Mouse (Mus musculus) adrenal gland, postnatal 0 days (tissue): ENCODE data around the gene Klhl20. TPM values are rescaled to one million over a fixed set of nuclear protein-coding genes. Genes with fewer than 3 reads are reported as not detected.

Experiments
- polyA plus RNA-seq: library from polyadenylated mRNA; unstranded; fragments of >200 nt; fragmentation: Nextera tagmentation; extraction: Ambion mirVana; gene quantifications from 2 replicates; pipeline ENCODE4 v1.2.1, GENCODE M21; 2015

Klhl20 gene
- polyA plus RNA-seq, result 8.7 and 10.3 TPM in 2 replicates

DNA sequence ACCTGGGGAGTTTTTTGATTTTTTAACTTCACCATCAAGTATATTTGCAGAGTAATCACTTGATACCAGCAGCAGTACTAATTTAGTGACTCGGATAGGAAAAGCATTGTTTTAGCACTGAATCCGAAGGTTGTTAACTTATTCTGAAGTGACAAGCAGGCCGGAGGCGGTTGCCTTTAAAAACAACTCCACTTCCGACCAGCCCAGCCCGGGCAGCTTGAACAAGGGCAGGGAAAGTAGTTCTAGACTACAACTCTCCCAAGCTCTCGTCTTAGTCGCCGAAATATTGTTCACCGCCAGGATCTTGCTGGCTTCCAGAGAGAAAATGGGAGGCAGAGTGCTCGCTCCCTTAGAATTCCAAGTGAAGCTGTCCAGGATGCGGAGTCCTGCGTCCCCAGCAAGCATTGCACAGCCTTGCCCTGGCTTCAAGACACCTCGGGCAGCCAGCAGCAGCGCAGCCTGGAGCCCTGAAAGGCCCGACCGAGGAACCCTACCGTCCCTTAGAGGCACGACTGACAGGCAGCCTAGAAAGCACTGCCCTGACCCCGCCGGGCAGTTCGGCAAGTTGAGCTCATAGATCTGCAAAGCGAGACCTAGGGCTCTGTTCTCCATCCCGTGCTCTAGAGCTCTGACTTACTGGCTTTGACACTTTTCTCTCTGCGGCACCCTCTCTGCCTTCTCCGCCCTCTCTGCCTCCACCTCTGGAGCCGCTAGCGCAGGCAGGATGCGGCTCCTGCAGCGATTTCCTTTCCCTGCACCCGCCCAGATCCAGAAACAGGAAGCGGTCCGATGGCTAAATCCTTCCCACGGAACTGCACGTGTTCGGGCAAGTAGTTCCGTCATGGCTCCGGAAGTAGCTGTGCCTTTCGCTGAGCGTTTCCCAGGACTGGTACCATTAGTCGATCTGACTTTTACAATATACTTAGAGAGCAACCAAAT, at the start of gene Klhl20:
Gene Klhl20 (minus strand): TSS at position 786 of the 939 bp plus-strand sequence.

DNA sequence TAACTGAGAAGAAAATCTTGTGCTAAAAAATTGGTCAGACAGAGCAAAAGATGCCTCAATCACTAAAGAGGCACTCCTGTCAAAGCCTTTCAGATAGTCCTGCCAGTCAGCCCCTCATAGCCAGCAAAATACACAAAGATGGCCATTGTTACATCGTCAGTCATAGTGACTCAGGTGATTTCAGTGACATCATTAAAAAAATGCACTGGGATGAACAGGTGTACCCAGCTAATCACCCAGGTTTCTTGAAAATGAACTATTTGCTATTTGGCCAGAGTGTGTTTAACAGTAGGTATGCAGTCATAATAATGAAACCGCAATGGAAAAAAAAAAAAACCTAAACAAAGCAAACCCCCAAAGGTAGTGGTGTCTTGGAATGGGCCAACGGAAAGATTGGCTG, 27.9 kb upstream of the Klhl20 start, which contains the start of gene Tex50:
Gene Tex50 (minus strand): TSS at position 101 of the 400 bp plus-strand sequence.

DNA sequence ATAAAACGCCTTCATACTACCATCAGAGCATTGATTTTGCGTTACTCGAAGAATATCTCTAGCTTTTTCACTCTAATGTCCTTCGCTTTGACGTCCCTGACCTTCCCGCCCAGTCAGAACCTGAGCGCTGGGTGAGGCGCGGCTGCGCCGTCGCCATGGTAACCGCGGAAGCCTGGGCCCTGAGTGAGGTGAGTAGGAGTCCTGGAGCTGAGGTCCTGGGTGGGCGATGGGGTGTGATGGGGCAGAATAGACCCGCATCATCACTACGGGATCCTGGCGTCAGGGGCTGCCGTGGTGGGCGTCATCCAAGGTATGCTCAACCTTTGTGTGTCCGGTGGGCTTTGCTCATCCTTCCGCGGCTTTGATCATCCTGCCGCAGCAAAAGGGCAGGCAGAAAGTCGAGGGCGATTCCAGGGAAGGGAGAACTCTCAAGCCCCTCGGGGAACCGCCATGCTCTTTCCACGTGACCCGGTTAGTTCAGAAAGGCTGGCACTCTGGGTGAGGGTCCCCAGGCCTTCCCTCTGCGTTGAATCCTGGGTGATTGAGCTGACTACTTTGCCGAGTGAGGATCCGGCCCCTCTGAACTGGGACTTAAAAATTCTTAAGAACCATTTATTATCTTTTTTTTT, 11.3 kb upstream of the Klhl20 start, which contains the start of gene Ankrd45:
Gene Ankrd45 (plus strand): TSS at position 161 of the 629 bp plus-strand sequence.

DNA sequence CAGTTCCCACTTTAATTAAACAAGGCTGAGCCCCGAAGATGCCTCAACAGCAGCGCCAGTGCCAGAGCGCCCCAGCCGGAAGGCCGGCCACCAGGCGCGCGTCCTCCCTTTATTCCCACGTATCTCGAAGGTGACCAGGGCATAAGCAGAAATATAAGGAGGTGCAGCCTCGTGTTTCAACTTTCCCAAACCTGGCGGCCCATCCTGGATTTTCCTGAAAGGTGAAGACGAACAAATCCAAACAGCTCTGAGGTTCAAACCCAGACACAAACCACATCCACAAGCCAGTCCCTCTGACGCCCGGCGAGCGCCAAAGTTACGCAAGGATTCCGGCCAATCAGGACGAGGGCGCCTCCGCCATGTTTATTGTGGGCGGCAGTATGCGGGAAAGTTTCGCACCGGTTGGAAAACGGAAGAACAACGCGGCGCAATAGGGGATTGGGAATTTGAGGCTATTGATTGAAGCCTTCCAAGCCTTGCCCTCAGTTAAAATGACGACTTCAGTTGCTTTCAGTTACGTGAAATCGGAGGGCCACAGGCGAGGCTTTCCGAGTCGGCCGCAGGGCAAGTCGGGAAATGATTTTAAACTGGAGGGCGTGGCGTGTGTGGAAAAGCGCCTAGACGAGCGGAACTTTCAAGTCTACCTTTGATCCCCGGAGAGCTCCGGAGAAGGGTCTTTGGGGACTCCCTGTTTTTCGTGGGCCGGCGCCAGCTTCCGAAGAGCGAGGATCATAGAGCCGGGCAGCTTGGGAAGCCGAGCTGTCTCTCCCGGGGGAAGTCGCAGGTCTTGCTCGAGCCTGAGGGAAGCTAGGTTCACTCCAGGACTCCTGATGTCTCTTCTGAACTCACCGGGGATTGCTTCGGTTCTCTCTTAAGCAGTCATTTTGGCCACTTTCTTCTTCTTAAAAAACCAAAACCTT, 60.7 kb downstream of the Klhl20 start, which contains the start of the genes Dars2 and Cenpl:
Gene Dars2 (minus strand): TSS at position 307 of the 920 bp plus-strand sequence.
Gene Cenpl (plus strand): TSS at position 362 of the 920 bp plus-strand sequence.

Other genes with a start within 250 kb of the Klhl20 start
- gene Rc3h1, start 225.1 kb downstream of the Klhl20 start, polyA plus RNA-seq, result 4.3 and 4.8 TPM in 2 replicates
- gene Serpinc1, start 152.9 kb downstream of the Klhl20 start, polyA plus RNA-seq, result 51.1 and 80.0 TPM in 2 replicates
- 4.7 and 5.9 TPM in 2 replicates for gene Zbtb37, start 96.7 kb downstream of the Klhl20 start, polyA plus RNA-seq
- gene Dars2, start 60.9 kb downstream of the Klhl20 start, polyA plus RNA-seq, result 21.3 and 35.2 TPM in 2 replicates
- 12.2 and 12.8 TPM in 2 replicates for gene Cenpl, start 60.8 kb downstream of the Klhl20 start, polyA plus RNA-seq
- gene Ankrd45, start 11.2 kb upstream of the Klhl20 start, polyA plus RNA-seq, result 2.5 and 3.6 TPM in 2 replicates
- 0.24 and 0.33 TPM in 2 replicates for gene Tex50, start 27.8 kb upstream of the Klhl20 start, polyA plus RNA-seq
- gene Prdx6, start 119.7 kb upstream of the Klhl20 start, polyA plus RNA-seq, result 326 and 725 TPM in 2 replicates